Mouse (Mus musculus) stomach, embryonic 15.5 days (tissue): Measurements from ENCODE around the gene Ms4a18. TPM values are rescaled to one million over a fixed set of nuclear protein-coding genes. Genes with fewer than 3 reads are reported as not detected.

ENCODE experiments used
- ATAC-seq: fragments of 200-750 bp; cut with Nextera tagmentation; 2 replicates; pipeline ENCODE4 v1.8.0; 2017; ENCODE audit warnings: low read depth, moderate number of reproducible peaks, moderate TSS enrichment; ENCODE audit not compliant: insufficient read depth, low FRiP score
- H3K27ac ChIP-seq: fragments of 300-500 bp; sonication (generic); 2 replicates; pipeline ENCODE4 v1.5.1; 2015; ENCODE audit warnings: mild to moderate bottlenecking, inconsistent platforms
- H3K27me3 ChIP-seq: fragments of 300-500 bp; sonication (generic); replicated peaks from 2 replicates; pipeline ENCODE4 v1.6.1; 2015; ENCODE audit warnings: inconsistent platforms
- H3K36me3 ChIP-seq: fragments of 300-500 bp; sonication (generic); 2 replicates; pipeline ENCODE4 v1.6.1; 2015; ENCODE audit warnings: inconsistent platforms
- H3K4me1 ChIP-seq: fragments of 300-500 bp; sonication (generic); 2 replicates; pipeline ENCODE4 v1.6.1; 2015; ENCODE audit warnings: inconsistent platforms
- H3K4me2 ChIP-seq: fragments of 300-500 bp; sonication (generic); 2 replicates; pipeline ENCODE4 v1.6.1; 2015; ENCODE audit warnings: mild to moderate bottlenecking, inconsistent platforms
- H3K4me3 ChIP-seq: fragments of 300-500 bp; sonication (generic); replicated peaks from 2 replicates; pipeline ENCODE4 v1.5.1; 2015; ENCODE audit warnings: inconsistent platforms
- H3K9ac ChIP-seq: fragments of 300-500 bp; sonication (generic); 2 replicates; pipeline ENCODE4 v1.6.1; 2015; ENCODE audit warnings: inconsistent platforms
- H3K9me3 ChIP-seq: fragments of 300-500 bp; sonication (generic); 2 replicates; pipeline ENCODE4 v1.6.1; 2016; ENCODE audit warnings: inconsistent platforms
- WGBS: fragments of 180-500 bp; shearing (Covaris S2); methylation state at CpG from one replicate; pipeline ENCODE4 v1.1.7; 2015; 5-methylcytosine and 5-hydroxymethylcytosine counted together
- polyA plus RNA-seq: library from polyadenylated mRNA; unstranded; fragments of >200 nt; fragmentation: Nextera tagmentation; extraction: Ambion mirVana; gene quantifications from 2 replicates; pipeline ENCODE4 v1.2.1, GENCODE M21; 2015

The Ms4a18 gene
- polyA plus RNA-seq, 1 experiment from 2014 or later: 5.9 TPM

- Histone ChIP-seq H3K27ac (no peak overlapping the region), H3K4me3 (no peak overlapping the region), H3K27me3 (no peaks in the 10 kb centered on the region), H3K4me2 (no peak overlapping the region), H3K9ac (no peak overlapping the region), H3K4me1 (0 out of 2 replicates have a peak, but pooled peaks cover 5% of the 10 kb centered on the region), H3K36me3 (no peaks in the 10 kb centered on the region), H3K9me3 (no peaks in the 10 kb centered on the region)
- WGBS: 83% methylated on average over 5 of the region's 5 CpGs
- no peak for ATAC-seq
Observed at GRCm38 (mm10) chr19:10980210-10980609, 37.6 kb downstream of the Ms4a18 start.

GRCm38 (mm10) chr19:10979184-10980168, 38.4 kb downstream of the Ms4a18 start:
- WGBS: 12% methylated on average over 18 of the region's 18 CpGs
- Histone ChIP-seq H3K4me2 (peak overlapping the region; percentile 23), H3K9ac (no peak overlapping the region), H3K9me3 (no peaks in the 10 kb centered on the region), H3K36me3 (no peaks in the 10 kb centered on the region), H3K27me3 (no peaks in the 10 kb centered on the region), H3K4me1 (0 out of 2 replicates have a peak, but pooled peaks cover 6% of the 10 kb centered on the region), H3K4me3 (no peak overlapping the region), H3K27ac (no peak overlapping the region)
- no peak for ATAC-seq

- Histone ChIP-seq H3K4me3 (no peak overlapping the region), H3K27ac (no peak overlapping the region), H3K9me3 (no peaks in the 10 kb centered on the region), H3K27me3 (no peaks in the 10 kb centered on the region), H3K36me3 (no peaks in the 10 kb centered on the region), H3K4me2 (no peak overlapping the region), H3K4me1 (peaks cover 22% of the 10 kb centered on the region), H3K9ac (no peak overlapping the region)
- 33% methylated on average over 4 of the region's 4 CpGs for WGBS
- no peak for ATAC-seq
Observed at GRCm38 (mm10) chr19:10976318-10976717, 41.5 kb downstream of the Ms4a18 start.

- Histone ChIP-seq H3K9me3 (no peaks in the 10 kb centered on the region), H3K27me3 (no peaks in the 10 kb centered on the region), H3K36me3 (no peaks in the 10 kb centered on the region), H3K27ac (no peak overlapping the region), H3K4me1 (peaks cover 22% of the 10 kb centered on the region), H3K4me2 (no peak overlapping the region), H3K9ac (no peak overlapping the region), H3K4me3 (no peak overlapping the region)
- WGBS: 74% methylated on average over 2 of the region's 2 CpGs
- ATAC-seq: no peak
Observed at GRCm38 (mm10) chr19:10975187-10975586, 42.6 kb downstream of the Ms4a18 start.

DNA sequence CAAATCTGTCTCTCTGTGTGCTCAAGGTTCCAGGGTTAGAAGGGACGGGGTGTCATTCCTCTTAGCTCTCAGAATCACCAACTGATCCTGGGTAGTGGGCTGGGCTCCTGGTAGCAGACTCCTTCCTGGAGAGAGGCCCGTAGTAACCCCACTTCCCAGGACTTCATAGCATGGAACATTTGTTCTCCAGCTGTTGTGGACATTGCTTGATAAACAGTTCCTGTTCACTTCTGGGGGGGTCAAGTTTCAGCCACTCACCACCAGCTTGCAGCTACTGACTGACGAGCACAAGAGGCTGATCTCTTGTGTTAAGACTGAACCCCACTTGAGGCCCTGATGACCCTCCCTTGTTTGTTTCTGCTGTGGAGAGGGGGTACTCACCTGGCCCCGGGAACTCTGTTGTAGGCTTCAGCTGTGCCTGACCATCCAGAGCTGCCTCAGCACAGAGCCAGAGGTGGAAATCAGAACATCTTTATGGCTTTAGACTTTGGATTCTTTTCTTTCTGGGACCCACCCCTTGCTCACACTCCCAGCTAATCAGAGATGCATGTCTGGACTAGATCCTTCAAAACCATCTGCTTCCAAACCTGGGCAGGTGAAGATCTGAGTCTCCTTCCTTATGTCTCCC, 43.5 kb downstream of the Ms4a18 start, which contains the start of gene Ms4a10:
Gene Ms4a10 (minus strand): TSS at position 433 of the 628 bp plus-strand sequence.
- 12% methylated on average over 4 of the region's 4 CpGs for WGBS
- ATAC-seq: peak; percentile 48; the same call in 1 of the 2 replicates
- Histone ChIP-seq H3K36me3 (no peaks in the 10 kb centered on the region), H3K4me3 (no peak within 1 kb of the TSS), H3K4me2 (0 out of 2 replicates have a peak within 1 kb of the TSS, but pooled peaks have one; percentile 22), H3K4me1 (peaks cover 22% of the 10 kb centered on the region), H3K27me3 (no peaks in the 10 kb centered on the region), H3K9ac (no peak within 1 kb of the TSS), H3K27ac (peak within 1 kb of the TSS; percentile 73), H3K9me3 (no peaks in the 10 kb centered on the region)

GRCm38 (mm10) chr19:10973187-10973586, 44.6 kb downstream of the Ms4a18 start:
- Histone ChIP-seq H3K4me3 (no peak overlapping the region), H3K27ac (peak overlapping the region; percentile 73; the same call in 1 of the 2 replicates), H3K4me2 (no peak overlapping the region), H3K4me1 (peaks cover 19% of the 10 kb centered on the region), H3K36me3 (no peaks in the 10 kb centered on the region), H3K27me3 (no peaks in the 10 kb centered on the region), H3K9ac (no peak overlapping the region), H3K9me3 (no peaks in the 10 kb centered on the region)
- WGBS: 34% methylated on average over 2 of the region's 2 CpGs
- peak; percentile 43; the same call in 1 of the 2 replicates for ATAC-seq

DNA sequence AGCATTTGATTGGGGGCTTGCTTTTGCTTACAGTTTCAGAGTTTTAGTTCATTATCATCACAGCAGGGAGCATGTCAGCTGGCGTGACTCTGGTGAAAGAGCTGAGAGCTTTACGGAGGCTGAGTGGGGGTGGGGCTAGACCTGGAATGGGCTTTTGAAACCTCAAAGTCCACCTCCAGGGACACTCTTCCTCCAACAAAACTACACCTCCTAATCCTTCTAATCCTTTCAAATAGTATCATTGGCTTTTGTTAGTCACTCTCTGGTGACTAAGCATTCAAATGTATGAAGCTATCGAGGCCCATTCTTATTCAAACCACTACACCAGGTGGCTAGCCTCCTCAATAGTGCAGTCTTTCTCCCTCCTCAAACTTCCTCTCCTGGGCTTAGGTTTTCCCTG, 45.2 kb downstream of the Ms4a18 start:
- peak overlapping the region; percentile 61; the same call in 1 of the 2 replicates for H3K27ac ChIP-seq
- 70% methylated on average over 3 of the region's 3 CpGs for WGBS
- peaks cover 19% of the 10 kb centered on the region for H3K4me1 ChIP-seq
- H3K4me2 ChIP-seq: no peak overlapping the region
- no peak for ATAC-seq
- no peaks in the 10 kb centered on the region for H3K9me3 ChIP-seq
- no peak overlapping the region for H3K9ac ChIP-seq
- no peaks in the 10 kb centered on the region for H3K36me3 ChIP-seq
- H3K27me3 ChIP-seq: no peaks in the 10 kb centered on the region
- H3K4me3 ChIP-seq: no peak overlapping the region

GRCm38 (mm10) chr19:10970457-10970856, 47.4 kb downstream of the Ms4a18 start:
- peaks cover 17% of the 10 kb centered on the region for H3K4me1 ChIP-seq
- 66% methylated on average over 3 of the region's 3 CpGs for WGBS
- H3K27me3 ChIP-seq: no peaks in the 10 kb centered on the region
- ATAC-seq: no peak
- H3K9ac ChIP-seq: no peak overlapping the region
- H3K36me3 ChIP-seq: no peaks in the 10 kb centered on the region
- no peak overlapping the region for H3K4me2 ChIP-seq
- H3K4me3 ChIP-seq: no peak overlapping the region
- H3K9me3 ChIP-seq: no peaks in the 10 kb centered on the region
- no peak overlapping the region for H3K27ac ChIP-seq

GRCm38 (mm10) chr19:10968578-10968977, 49.3 kb downstream of the Ms4a18 start:
- H3K36me3 ChIP-seq: no peaks in the 10 kb centered on the region
- H3K9me3 ChIP-seq: no peaks in the 10 kb centered on the region
- no peak overlapping the region for H3K4me3 ChIP-seq
- H3K27me3 ChIP-seq: no peaks in the 10 kb centered on the region
- H3K27ac ChIP-seq: no peak overlapping the region
- 83% methylated on average over 7 of the region's 7 CpGs for WGBS
- no peak overlapping the region for H3K9ac ChIP-seq
- H3K4me1 ChIP-seq: peaks cover 8% of the 10 kb centered on the region; the same call in 1 of the 2 replicates
- H3K4me2 ChIP-seq: no peak overlapping the region
- ATAC-seq: no peak

GRCm38 (mm10) chr19:10965721-10966120, 52.1 kb downstream of the Ms4a18 start:
- ATAC-seq: no peak
- whole genome bisulfite sequencing: 88% methylated on average over 7 of the region's 7 CpGs

DNA sequence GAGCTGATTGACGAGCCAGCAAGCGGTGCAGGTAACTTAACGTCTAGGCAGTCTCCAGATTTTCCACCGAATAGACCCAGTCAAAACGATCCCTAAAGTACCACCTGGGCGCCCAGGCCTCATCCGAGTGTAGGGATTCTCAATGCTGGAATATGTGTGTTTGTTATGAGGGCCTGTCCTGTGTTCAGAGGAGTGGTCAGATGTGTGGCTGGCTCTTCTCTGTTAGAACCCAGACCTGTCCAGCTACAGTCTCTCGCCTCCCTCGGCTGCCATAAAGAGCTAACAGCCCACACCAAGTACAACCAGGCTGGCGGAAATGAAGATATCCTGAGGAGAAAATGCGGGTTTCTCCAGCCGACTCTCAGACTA, 57.9 kb downstream of the Ms4a18 start:
- WGBS: 38% methylated on average over 12 of the region's 12 CpGs
- no peak overlapping the region for H3K4me2 ChIP-seq
- no peaks in the 10 kb centered on the region for H3K4me1 ChIP-seq
- H3K36me3 ChIP-seq: no peaks in the 10 kb centered on the region
- peaks cover 4% of the 10 kb centered on the region; the same call in 1 of the 2 replicates for H3K27me3 ChIP-seq
- no peaks in the 10 kb centered on the region for H3K9me3 ChIP-seq
- no peak overlapping the region for H3K9ac ChIP-seq
- no peak for ATAC-seq
- H3K4me3 ChIP-seq: no peak overlapping the region
- H3K27ac ChIP-seq: no peak overlapping the region

More at GRCm38 (mm10) chr19:10965721-10966120, 52.1 kb downstream of the Ms4a18 start:
- no peaks in the 10 kb centered on the region for H3K4me1 ChIP-seq
- no peaks in the 10 kb centered on the region for H3K27me3 ChIP-seq
- H3K27ac ChIP-seq: no peak overlapping the region
- H3K9ac ChIP-seq: no peak overlapping the region
- H3K36me3 ChIP-seq: no peaks in the 10 kb centered on the region
- H3K9me3 ChIP-seq: no peaks in the 10 kb centered on the region
- no peak overlapping the region for H3K4me2 ChIP-seq
- H3K4me3 ChIP-seq: no peak overlapping the region
